Mouse (Mus musculus): ENCODE data around the gene Ahcy. TPM values are rescaled to one million over a fixed set of nuclear protein-coding genes. Genes with fewer than 3 reads are reported as not detected.

Gene Ahcy
- polyA plus RNA-seq, 1 experiment from 2014 or later = 91.8 TPM

DNA sequence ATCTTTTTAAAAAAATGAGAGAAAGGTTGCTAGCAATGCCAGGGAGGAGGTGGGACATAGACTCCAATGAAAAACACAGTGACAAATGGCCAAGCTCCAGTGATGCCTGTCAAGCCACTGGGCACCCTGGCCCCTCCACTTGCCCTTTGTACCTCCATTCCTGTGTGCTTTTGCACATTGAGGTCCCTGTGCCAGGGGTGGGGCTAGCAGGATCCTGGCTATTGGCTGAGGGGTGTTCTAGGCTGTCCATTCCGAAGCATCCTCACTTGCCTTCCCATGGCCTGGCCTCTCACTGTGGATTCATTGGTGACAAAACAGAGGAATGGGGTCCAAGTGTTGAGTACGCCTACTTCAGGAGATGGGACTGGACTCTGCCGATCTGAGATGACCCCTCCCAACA is 6.8 kb upstream of the Ahcy start:
- no peak for DNase-seq (ENCODE audit: low spot score)
- no peak for ATAC-seq (replicated peaks; ENCODE audit: low FRiP score)
- WGBS = 89% methylated on average over 3 of the region's 3 CpGs
- no peak overlapping the region for H3K4me2 ChIP-seq (ENCODE audit: low read depth, low read length, severe bottlenecking)
- no peaks in the 10 kb centered on the region for H3K36me3 ChIP-seq (ENCODE audit: control insufficient read depth, insufficient read depth, low read length)
- no peak overlapping the region for H3K9ac ChIP-seq (ENCODE audit: low read length)
- no peaks in the 10 kb centered on the region for H3K27me3 ChIP-seq (ENCODE audit: control insufficient read depth, insufficient read depth, low read length)
- no peak overlapping the region for H3K4me3 ChIP-seq (ENCODE audit: low read depth, low read length)
- H3K27ac ChIP-seq (ENCODE audit: low read depth, low read length) = no peak overlapping the region
- no peaks in the 10 kb centered on the region for H3K9me3 ChIP-seq (ENCODE audit: control insufficient read depth, low read length)
- H3K4me1 ChIP-seq (replicated peaks; ENCODE audit: control insufficient read depth, insufficient read depth, low read length) = no peaks in the 10 kb centered on the region

DNA sequence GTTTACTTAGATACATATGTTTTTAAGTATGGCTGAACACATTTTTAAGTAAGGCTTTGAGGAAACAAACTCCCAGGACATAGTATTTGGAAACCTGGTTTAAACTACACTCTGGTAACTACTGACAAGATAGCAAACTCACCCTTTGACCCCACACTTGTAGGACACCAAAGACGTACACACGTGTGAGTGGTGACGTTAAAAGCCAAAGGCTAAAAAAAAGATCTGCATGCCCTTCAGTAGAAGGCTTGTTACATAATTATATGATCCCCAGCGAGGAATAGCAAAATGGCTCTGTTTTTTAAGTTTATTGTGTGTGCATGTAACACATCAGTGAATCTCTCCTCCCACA is 5.9 kb upstream of the Ahcy start:
- no peaks in the 10 kb centered on the region for H3K27me3 ChIP-seq (ENCODE audit: control insufficient read depth, insufficient read depth, low read length)
- H3K9ac ChIP-seq (ENCODE audit: low read length) = no peak overlapping the region
- H3K4me2 ChIP-seq (ENCODE audit: low read depth, low read length, severe bottlenecking) = no peak overlapping the region
- H3K36me3 ChIP-seq (ENCODE audit: control insufficient read depth, insufficient read depth, low read length) = no peaks in the 10 kb centered on the region
- DNase-seq (ENCODE audit: low spot score) (no peak), ATAC-seq (replicated peaks; ENCODE audit: low FRiP score) (no peak)
- WGBS = 86% methylated on average over 4 of the region's 4 CpGs
- H3K4me3 ChIP-seq (ENCODE audit: low read depth, low read length) = no peak overlapping the region
- peaks cover 3% of the 10 kb centered on the region; the same call in 1 of the 2 replicates for H3K4me1 ChIP-seq (replicated peaks; ENCODE audit: control insufficient read depth, insufficient read depth, low read length)
- no peaks in the 10 kb centered on the region for H3K9me3 ChIP-seq (ENCODE audit: control insufficient read depth, low read length)
- no peak overlapping the region for H3K27ac ChIP-seq (ENCODE audit: low read depth, low read length)

- 33% methylated on average over 7 of the region's 7 CpGs for WGBS
- H3K4me3 ChIP-seq (ENCODE audit: low read depth, low read length) = no peak overlapping the region
- H3K27ac ChIP-seq (ENCODE audit: low read depth, low read length) = no peak overlapping the region
- peaks cover 8% of the 10 kb centered on the region; the same call in 1 of the 2 replicates for H3K4me1 ChIP-seq (replicated peaks; ENCODE audit: control insufficient read depth, insufficient read depth, low read length)
- no peak overlapping the region for H3K9ac ChIP-seq (ENCODE audit: low read length)
- no peaks in the 10 kb centered on the region for H3K36me3 ChIP-seq (ENCODE audit: control insufficient read depth, insufficient read depth, low read length)
- H3K27me3 ChIP-seq (ENCODE audit: control insufficient read depth, insufficient read depth, low read length) = no peaks in the 10 kb centered on the region
- H3K4me2 ChIP-seq (ENCODE audit: low read depth, low read length, severe bottlenecking) = no peak overlapping the region
- ATAC-seq (replicated peaks; ENCODE audit: low FRiP score) (no peak), DNase-seq (ENCODE audit: low spot score) (no peak)
- no peaks in the 10 kb centered on the region for H3K9me3 ChIP-seq (ENCODE audit: control insufficient read depth, low read length)
Measured at GRCm38 (mm10) chr2:155079500-155080178, 5.3 kb upstream of the Ahcy start.

DNA sequence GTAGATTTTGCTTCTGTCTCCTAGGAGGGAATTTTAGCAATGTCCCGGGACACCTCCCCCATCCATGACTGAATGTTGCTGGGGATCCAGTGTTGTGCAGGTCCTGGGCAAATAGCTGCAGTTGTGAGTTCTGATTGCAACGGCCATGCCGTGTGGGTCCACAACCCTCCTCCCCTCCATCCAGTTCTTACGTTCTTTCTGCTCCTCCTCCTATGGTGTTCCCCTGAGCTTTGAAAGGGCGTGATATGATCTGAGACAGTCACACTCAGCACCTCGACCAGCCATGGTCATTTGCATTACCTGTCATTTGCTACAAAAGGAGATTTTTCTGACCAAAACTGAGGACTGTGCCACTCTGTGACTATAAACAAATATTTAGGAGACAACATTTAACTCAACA is 1.4 kb upstream of the Ahcy start:
- ATAC-seq (replicated peaks; ENCODE audit: low FRiP score) = no peak
- no peak for DNase-seq (ENCODE audit: low spot score)
- H3K9me3 ChIP-seq (ENCODE audit: control insufficient read depth, low read length) = no peaks in the 10 kb centered on the region
- WGBS = 87% methylated on average over 6 of the region's 6 CpGs
- peaks cover 14% of the 10 kb centered on the region; the same call in 1 of the 2 replicates for H3K4me1 ChIP-seq (replicated peaks; ENCODE audit: control insufficient read depth, insufficient read depth, low read length)
- H3K27ac ChIP-seq (ENCODE audit: low read depth, low read length) = no peak overlapping the region
- H3K4me2 ChIP-seq (ENCODE audit: low read depth, low read length, severe bottlenecking) = no peak overlapping the region
- no peak overlapping the region for H3K9ac ChIP-seq (ENCODE audit: low read length)
- H3K36me3 ChIP-seq (ENCODE audit: control insufficient read depth, insufficient read depth, low read length) = no peaks in the 10 kb centered on the region
- no peaks in the 10 kb centered on the region for H3K27me3 ChIP-seq (ENCODE audit: control insufficient read depth, insufficient read depth, low read length)
- no peak overlapping the region for H3K4me3 ChIP-seq (ENCODE audit: low read depth, low read length)

DNA sequence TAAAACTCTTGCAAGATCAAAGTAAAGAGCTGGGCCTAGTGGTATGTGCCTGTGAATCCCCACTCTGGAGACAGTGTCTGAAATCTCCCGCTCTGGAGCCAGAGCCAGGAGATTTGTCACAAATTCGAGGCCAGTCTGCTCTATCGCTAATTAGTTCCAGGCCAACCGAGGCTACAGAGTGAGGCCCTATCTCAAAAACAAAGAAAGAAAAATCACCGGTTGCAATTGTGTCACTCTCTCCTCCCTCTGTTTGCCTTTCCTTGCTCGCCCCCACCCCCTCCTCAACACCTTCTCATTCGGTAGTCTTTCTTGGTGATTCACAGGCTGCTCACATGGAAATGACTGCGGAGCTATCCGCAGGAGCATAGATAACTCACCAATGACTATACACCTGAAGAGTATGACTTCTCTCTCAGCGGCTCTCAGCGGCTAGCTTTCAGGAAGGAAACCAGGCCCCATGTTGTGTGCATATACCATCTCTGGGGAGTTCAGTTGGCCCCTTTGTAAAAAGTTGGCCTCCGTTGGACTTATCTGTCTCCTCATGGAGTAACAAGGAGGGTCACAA is 551 bp upstream of the Ahcy start:
- no peaks in the 10 kb centered on the region for H3K36me3 ChIP-seq (ENCODE audit: control insufficient read depth, insufficient read depth, low read length)
- H3K27me3 ChIP-seq (ENCODE audit: control insufficient read depth, insufficient read depth, low read length) = no peaks in the 10 kb centered on the region
- 18% methylated on average over 12 of the region's 12 CpGs for WGBS
- peak overlapping the region; percentile 63 for H3K4me3 ChIP-seq (ENCODE audit: low read depth, low read length)
- H3K9ac ChIP-seq (ENCODE audit: low read length) = peak overlapping the region; percentile 79
- H3K27ac ChIP-seq (ENCODE audit: low read depth, low read length) = peak overlapping the region; percentile 70; the same call in 1 of the 2 replicates
- H3K4me1 ChIP-seq (replicated peaks; ENCODE audit: control insufficient read depth, insufficient read depth, low read length) = peaks cover 14% of the 10 kb centered on the region; the same call in 1 of the 2 replicates
- ATAC-seq (replicated peaks; ENCODE audit: low FRiP score) = peak; percentile 10; the same call in 1 of the 2 replicates
- H3K4me2 ChIP-seq (ENCODE audit: low read depth, low read length, severe bottlenecking) = peak overlapping the region; percentile 70
- peak; percentile 51 for DNase-seq (ENCODE audit: low spot score)
- H3K9me3 ChIP-seq (ENCODE audit: control insufficient read depth, low read length) = no peaks in the 10 kb centered on the region

DNA sequence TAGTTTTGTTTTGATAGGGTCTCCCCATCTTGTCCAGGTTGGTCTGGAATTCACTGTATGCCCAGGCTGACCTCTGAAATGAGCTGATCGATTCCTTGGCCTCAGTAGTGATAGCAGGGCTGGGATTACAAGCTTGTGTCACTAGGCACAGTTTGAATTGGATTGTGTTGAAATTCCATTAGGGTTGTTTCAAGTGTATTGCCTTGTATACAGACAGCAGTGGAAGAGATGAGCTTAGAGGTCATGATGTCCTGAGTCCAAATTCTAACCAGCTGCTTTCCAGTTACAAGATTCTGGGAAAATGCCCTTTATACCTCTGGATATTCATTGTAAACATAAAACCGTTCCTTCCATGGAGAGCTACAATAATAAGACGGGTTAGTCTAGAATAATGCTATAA is 950 bp downstream of the Ahcy start:
- no peaks in the 10 kb centered on the region for H3K27me3 ChIP-seq (ENCODE audit: control insufficient read depth, insufficient read depth, low read length)
- WGBS = 22% methylated on average over 3 of the region's 3 CpGs
- H3K9ac ChIP-seq (ENCODE audit: low read length) = peak overlapping the region; percentile 79
- H3K9me3 ChIP-seq (ENCODE audit: control insufficient read depth, low read length) = no peaks in the 10 kb centered on the region
- DNase-seq (ENCODE audit: low spot score) = no peak
- peak overlapping the region; percentile 58 for H3K27ac ChIP-seq (ENCODE audit: low read depth, low read length)
- peak overlapping the region; percentile 70 for H3K4me2 ChIP-seq (ENCODE audit: low read depth, low read length, severe bottlenecking)
- no peak for ATAC-seq (replicated peaks; ENCODE audit: low FRiP score)
- H3K4me1 ChIP-seq (replicated peaks; ENCODE audit: control insufficient read depth, insufficient read depth, low read length) = peaks cover 14% of the 10 kb centered on the region; the same call in 1 of the 2 replicates
- peak overlapping the region; percentile 63 for H3K4me3 ChIP-seq (ENCODE audit: low read depth, low read length)
- no peaks in the 10 kb centered on the region for H3K36me3 ChIP-seq (ENCODE audit: control insufficient read depth, insufficient read depth, low read length)

- DNase-seq (ENCODE audit: low spot score) (no peak), ATAC-seq (replicated peaks; ENCODE audit: low FRiP score) (no peak)
- peak overlapping the region; percentile 79 for H3K9ac ChIP-seq (ENCODE audit: low read length)
- H3K4me1 ChIP-seq (replicated peaks; ENCODE audit: control insufficient read depth, insufficient read depth, low read length) = peaks cover 14% of the 10 kb centered on the region; the same call in 1 of the 2 replicates
- no peak overlapping the region for H3K27ac ChIP-seq (ENCODE audit: low read depth, low read length)
- H3K9me3 ChIP-seq (ENCODE audit: control insufficient read depth, low read length) = no peaks in the 10 kb centered on the region
- H3K4me2 ChIP-seq (ENCODE audit: low read depth, low read length, severe bottlenecking) = peak overlapping the region; percentile 70; the same call in 1 of the 2 replicates
- H3K36me3 ChIP-seq (ENCODE audit: control insufficient read depth, insufficient read depth, low read length) = no peaks in the 10 kb centered on the region; the same call in 1 of the 2 replicates
- 80% methylated on average over 8 of the region's 8 CpGs for WGBS
- H3K4me3 ChIP-seq (ENCODE audit: low read depth, low read length) = peak overlapping the region; percentile 63
- no peaks in the 10 kb centered on the region for H3K27me3 ChIP-seq (ENCODE audit: control insufficient read depth, insufficient read depth, low read length)
Measured at GRCm38 (mm10) chr2:155072353-155073145, 1.7 kb downstream of the Ahcy start.

GRCm38 (mm10) chr2:155071027-155071426 is 3.3 kb downstream of the Ahcy start:
- Histone ChIP-seq H3K4me3 (ENCODE audit: low read depth, low read length) (no peak overlapping the region), H3K4me2 (ENCODE audit: low read depth, low read length, severe bottlenecking) (no peak overlapping the region), H3K36me3 (ENCODE audit: control insufficient read depth, insufficient read depth, low read length) (no peaks in the 10 kb centered on the region; the same call in 1 of the 2 replicates), H3K27me3 (ENCODE audit: control insufficient read depth, insufficient read depth, low read length) (no peaks in the 10 kb centered on the region), H3K9me3 (ENCODE audit: control insufficient read depth, low read length) (no peaks in the 10 kb centered on the region), H3K27ac (ENCODE audit: low read depth, low read length) (no peak overlapping the region), H3K4me1 (replicated peaks; ENCODE audit: control insufficient read depth, insufficient read depth, low read length) (peaks cover 14% of the 10 kb centered on the region; the same call in 1 of the 2 replicates), H3K9ac (ENCODE audit: low read length) (no peak overlapping the region)
- DNase-seq (ENCODE audit: low spot score) = no peak
- ATAC-seq (replicated peaks; ENCODE audit: low FRiP score) = no peak
- WGBS = 90% methylated on average over 9 of the region's 9 CpGs
